Mouse (Mus musculus): ENCODE measurements around the gene Mylk. TPM values are rescaled to one million over a fixed set of nuclear protein-coding genes. Genes with fewer than 3 reads are reported as not detected.
"Not testable (repeated sequence)": the region's sequence is repeated elsewhere in the genome, so short reads cannot be mapped to it uniquely, and the experiment has no call there.

Mylk gene
- polyA plus RNA-seq (2012; rRNA removed) = 6.3 and 6.5 TPM in 2 replicates

DNA sequence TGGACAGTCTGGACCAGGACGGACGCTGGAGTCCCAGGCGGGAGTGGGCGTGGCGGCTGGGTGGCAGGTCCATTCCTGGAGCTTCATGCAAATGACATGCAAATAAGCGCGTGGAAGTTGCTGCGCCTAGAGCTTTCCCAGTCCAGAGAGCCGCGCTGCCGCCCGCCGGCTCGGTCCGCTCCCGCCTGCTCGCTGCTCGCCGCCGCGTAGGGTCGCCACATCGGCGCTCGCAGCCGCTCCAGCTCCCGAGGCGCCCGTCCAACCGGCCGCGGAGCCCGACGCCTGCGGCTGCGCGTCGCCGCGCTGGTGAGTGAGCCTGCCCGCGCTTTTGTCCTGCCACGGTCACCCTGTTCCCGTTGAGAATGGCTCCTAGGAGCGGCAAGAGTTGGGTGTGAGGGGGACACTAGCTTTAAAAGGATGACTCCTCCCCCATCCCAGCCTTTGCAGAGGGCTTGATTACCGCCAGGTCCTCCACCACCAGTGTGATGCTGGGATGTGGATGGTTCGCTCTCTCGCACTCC, at the start of gene Mylk:
TSS of gene Mylk (plus strand) at position 146 of the 521 bp plus-strand sequence.
- Histone ChIP-seq H3K4me1 (ENCODE audit: control insufficient read depth, insufficient read depth, low read length) (no peaks in the 10 kb centered on the region), H3K27me3 (ENCODE audit: control insufficient read depth, insufficient read depth, low read length) (no peaks in the 10 kb centered on the region; the same call in 1 of the 2 replicates), H3K4me3 (replicated peaks; ENCODE audit: insufficient read depth, low read depth, low read length) (no peak within 1 kb of the TSS), H3K27ac (ENCODE audit: insufficient read depth, low read length) (no peak within 1 kb of the TSS)
- WGBS = 1% methylated on average over 48 of the region's 48 CpGs
- no peak for TF ChIP-seq CTCF (IDR thresholded peaks at IDR 0.05; ENCODE audit: borderline replicate concordance, insufficient read depth, low read depth, low read length)
- TF ChIP-seq POLR2A (IDR thresholded peaks at IDR 0.05; ENCODE audit: borderline replicate concordance, insufficient read depth, low read length) = no peak
- peak; percentile 60 to 75 for DNase-seq

DNA sequence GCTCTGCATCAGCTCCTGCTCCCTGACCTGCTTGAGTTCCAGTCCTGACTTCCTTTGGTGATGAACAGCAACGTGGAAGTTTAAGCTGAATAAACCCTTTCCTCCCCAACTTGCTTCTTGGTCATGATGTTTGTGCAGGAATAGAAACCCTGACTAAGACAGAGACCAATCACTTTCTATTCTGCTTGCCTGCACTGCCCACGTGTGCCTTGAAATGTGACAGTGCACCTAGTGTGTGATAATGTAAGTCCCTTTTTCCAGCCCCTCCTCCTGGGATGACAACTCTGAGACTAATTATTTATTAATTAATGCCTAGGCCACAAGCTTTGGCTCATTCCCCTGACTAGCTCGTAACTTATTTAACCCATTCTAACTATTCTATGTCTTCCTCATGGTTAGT, 46.3 kb upstream of the Mylk start:
- not testable (repeated sequence) for DNase-seq; H3K27me3 ChIP-seq (ENCODE audit: control insufficient read depth, insufficient read depth, low read length); H3K27ac ChIP-seq (ENCODE audit: insufficient read depth, low read length); H3K4me3 ChIP-seq (replicated peaks; ENCODE audit: insufficient read depth, low read depth, low read length); H3K4me1 ChIP-seq (ENCODE audit: control insufficient read depth, insufficient read depth, low read length)
- 85% methylated on average over 3 of the region's 3 CpGs for WGBS

DNA sequence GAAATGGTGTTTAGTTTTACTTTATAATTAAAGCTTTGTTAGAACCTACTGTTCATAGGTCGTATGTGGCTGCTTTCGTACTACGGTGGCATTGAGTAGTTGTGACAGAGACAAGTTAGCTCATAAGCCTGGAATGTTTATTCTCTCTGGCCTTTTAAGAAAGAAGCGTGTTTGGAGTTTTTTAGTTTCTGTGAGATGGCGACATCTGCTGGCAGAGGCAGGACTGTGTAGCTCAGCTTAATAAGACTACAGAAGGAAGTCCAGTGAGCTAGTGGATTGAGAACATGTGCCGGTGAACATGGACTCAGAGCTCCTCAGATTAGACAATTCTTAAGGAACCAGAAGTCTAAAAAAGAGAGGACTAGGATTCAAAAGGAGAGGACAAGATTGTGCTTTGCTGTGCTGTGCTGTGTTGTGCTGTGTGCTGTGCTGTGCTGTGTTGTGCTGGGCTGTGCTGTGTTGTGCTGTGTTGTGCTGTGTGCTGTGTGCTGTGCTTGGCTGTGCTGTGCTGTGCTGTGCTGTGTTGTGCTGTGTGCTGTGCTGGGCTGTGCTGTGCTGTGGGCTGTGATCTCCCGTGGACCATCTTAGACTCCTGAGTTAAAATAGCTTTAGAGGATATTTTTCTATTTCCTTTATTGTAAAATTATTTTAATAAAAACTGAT, 44.7 kb upstream of the Mylk start:
- Histone ChIP-seq H3K4me3 (replicated peaks; ENCODE audit: insufficient read depth, low read depth, low read length) (no peak overlapping the region), H3K4me1 (ENCODE audit: control insufficient read depth, insufficient read depth, low read length) (no peaks in the 10 kb centered on the region), H3K27ac (ENCODE audit: insufficient read depth, low read length) (no peak overlapping the region), H3K27me3 (ENCODE audit: control insufficient read depth, insufficient read depth, low read length) (no peaks in the 10 kb centered on the region)
- peak; percentile 50 to 64 for DNase-seq
- TF ChIP-seq CTCF (IDR thresholded peaks at IDR 0.05; ENCODE audit: borderline replicate concordance, insufficient read depth, low read depth, low read length) (peak; percentile 70), POLR2A (IDR thresholded peaks at IDR 0.05; ENCODE audit: borderline replicate concordance, insufficient read depth, low read length) (no peak)
- 21% methylated on average over 7 of the region's 7 CpGs for WGBS

DNA sequence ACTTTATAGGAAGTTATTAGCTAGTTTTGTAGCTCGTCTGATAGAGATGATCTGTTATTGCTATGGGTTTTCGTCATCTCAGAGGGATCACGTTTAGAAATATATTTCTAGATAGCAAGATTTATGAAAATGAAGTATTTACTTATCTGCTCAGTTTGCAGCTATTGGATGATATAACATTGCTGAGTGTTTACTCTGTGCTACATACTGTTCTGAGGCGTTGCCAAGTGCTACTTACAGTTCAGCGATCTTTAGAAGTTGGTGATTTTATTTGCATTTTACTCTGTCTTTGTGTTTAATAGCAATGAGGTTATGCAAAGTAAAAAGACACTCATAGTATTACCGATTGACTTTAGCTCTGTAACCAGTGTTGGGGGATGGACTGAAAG, 44.2 kb upstream of the Mylk start:
- Histone ChIP-seq H3K27ac (ENCODE audit: insufficient read depth, low read length) (no peak overlapping the region), H3K4me3 (replicated peaks; ENCODE audit: insufficient read depth, low read depth, low read length) (no peak overlapping the region), H3K27me3 (ENCODE audit: control insufficient read depth, insufficient read depth, low read length) (no peaks in the 10 kb centered on the region), H3K4me1 (ENCODE audit: control insufficient read depth, insufficient read depth, low read length) (no peaks in the 10 kb centered on the region)
- 84% methylated on average over 6 of the region's 6 CpGs for WGBS
- no peak for DNase-seq
- TF ChIP-seq CTCF (IDR thresholded peaks at IDR 0.05; ENCODE audit: borderline replicate concordance, insufficient read depth, low read depth, low read length) = no peak
- no peak for TF ChIP-seq POLR2A (IDR thresholded peaks at IDR 0.05; ENCODE audit: borderline replicate concordance, insufficient read depth, low read length)

DNA sequence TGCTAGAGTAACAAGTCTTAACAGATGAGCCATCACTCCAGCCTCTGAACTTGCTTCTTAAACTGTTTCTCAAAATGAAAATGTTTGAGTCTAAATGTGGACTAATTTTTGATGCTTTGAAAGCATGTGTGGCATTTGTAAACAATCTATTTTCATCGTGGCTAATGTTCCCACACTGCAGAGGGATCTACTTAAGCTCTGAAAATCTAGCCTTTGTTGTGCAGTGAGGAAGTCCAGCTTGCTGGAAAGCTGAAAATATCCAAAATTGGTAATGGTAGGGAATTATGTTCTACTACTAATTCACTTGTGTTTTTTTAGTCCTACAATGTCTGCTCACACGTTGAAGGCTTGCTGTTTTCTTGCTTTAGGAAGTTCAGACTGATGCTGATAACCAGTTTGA, 39.0 kb upstream of the Mylk start:
- no peak for TF ChIP-seq CTCF (IDR thresholded peaks at IDR 0.05; ENCODE audit: borderline replicate concordance, insufficient read depth, low read depth, low read length)
- TF ChIP-seq POLR2A (IDR thresholded peaks at IDR 0.05; ENCODE audit: borderline replicate concordance, insufficient read depth, low read length) = no peak
- Histone ChIP-seq H3K4me1 (ENCODE audit: control insufficient read depth, insufficient read depth, low read length) (no peaks in the 10 kb centered on the region), H3K4me3 (replicated peaks; ENCODE audit: insufficient read depth, low read depth, low read length) (no peak overlapping the region), H3K27ac (ENCODE audit: insufficient read depth, low read length) (no peak overlapping the region), H3K27me3 (ENCODE audit: control insufficient read depth, insufficient read depth, low read length) (no peaks in the 10 kb centered on the region)
- no peak for DNase-seq
- 87% methylated on average over 2 of the region's 2 CpGs for WGBS

DNA sequence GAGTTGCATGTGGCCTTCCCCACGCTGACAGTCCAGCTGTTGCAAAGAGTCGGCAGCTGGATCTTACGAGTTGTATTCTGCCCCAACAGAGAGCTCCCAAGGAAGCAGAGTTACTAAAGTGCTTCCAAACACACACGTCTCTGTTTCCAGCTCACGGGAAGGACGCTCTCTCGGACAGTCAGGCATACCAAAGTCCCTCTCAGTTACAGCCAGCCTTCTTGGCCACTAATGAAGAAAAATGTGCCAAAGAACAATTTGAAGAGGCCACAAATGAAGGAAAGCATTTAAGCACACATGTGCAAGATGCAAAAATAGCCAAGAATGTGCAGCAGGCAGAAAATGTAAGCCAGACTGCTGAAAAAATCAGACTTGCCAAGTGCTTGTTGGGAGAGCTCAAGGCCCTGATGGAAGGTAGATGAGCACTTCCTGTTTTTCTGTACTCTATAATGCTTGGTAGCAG, 38.5 kb upstream of the Mylk start:
- H3K27me3 ChIP-seq (ENCODE audit: control insufficient read depth, insufficient read depth, low read length) = no peaks in the 10 kb centered on the region
- TF ChIP-seq POLR2A (IDR thresholded peaks at IDR 0.05; ENCODE audit: borderline replicate concordance, insufficient read depth, low read length) = no peak
- TF ChIP-seq CTCF (IDR thresholded peaks at IDR 0.05; ENCODE audit: borderline replicate concordance, insufficient read depth, low read depth, low read length) = no peak
- DNase-seq = no peak
- H3K4me1 ChIP-seq (ENCODE audit: control insufficient read depth, insufficient read depth, low read length) = no peaks in the 10 kb centered on the region
- 52% methylated on average over 7 of the region's 7 CpGs for WGBS
- H3K4me3 ChIP-seq (replicated peaks; ENCODE audit: insufficient read depth, low read depth, low read length) = no peak overlapping the region
- H3K27ac ChIP-seq (ENCODE audit: insufficient read depth, low read length) = no peak overlapping the region

DNA sequence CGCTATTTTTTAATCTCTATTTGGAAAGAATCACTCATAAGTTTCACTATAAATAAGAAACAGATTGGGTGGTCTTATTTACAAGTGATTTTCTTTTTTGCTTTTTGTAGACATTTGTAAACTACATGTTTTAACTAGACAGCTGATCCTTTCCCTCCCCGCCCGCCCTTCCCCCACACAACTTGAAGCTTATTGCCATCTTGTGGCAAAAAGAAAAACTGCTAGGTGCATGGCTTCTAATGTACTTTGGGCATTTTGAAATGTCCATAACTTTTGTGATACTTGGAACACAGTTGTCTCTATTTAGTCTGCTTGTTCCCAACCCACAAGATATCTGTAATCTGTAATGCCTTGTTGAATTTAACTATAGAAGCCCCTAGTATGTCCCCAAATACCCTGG, 33.5 kb upstream of the Mylk start:
- WGBS = 71% methylated on average over 3 of the region's 3 CpGs
- Histone ChIP-seq H3K27me3 (ENCODE audit: control insufficient read depth, insufficient read depth, low read length) (no peaks in the 10 kb centered on the region), H3K27ac (ENCODE audit: insufficient read depth, low read length) (no peak overlapping the region), H3K4me1 (ENCODE audit: control insufficient read depth, insufficient read depth, low read length) (no peaks in the 10 kb centered on the region), H3K4me3 (replicated peaks; ENCODE audit: insufficient read depth, low read depth, low read length) (no peak overlapping the region)
- DNase-seq = no peak
- TF ChIP-seq POLR2A (IDR thresholded peaks at IDR 0.05; ENCODE audit: borderline replicate concordance, insufficient read depth, low read length) (no peak), CTCF (IDR thresholded peaks at IDR 0.05; ENCODE audit: borderline replicate concordance, insufficient read depth, low read depth, low read length) (peak; percentile 37; the same call in 1 of the 2 replicates)

DNA sequence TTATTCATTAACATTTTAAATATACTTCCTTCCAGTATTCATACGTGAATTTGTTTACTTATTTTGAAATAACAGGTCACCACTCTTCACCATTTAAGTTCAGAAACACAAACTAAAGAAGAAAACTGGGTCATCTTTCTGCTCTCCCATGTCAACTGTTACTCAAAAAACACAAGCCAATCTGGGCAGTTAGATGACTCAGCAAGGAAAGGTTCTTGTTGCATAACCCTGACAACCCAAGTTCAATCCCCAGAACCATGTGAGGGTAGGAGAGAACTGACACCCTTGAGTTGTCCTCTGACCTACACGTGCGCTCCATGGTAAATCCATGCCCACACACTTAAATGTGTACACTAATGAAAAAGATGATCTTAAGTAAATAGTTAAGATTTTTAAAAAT, 19.9 kb upstream of the Mylk start:
- no peak for TF ChIP-seq POLR2A (IDR thresholded peaks at IDR 0.05; ENCODE audit: borderline replicate concordance, insufficient read depth, low read length)
- TF ChIP-seq CTCF (IDR thresholded peaks at IDR 0.05; ENCODE audit: borderline replicate concordance, insufficient read depth, low read depth, low read length) = no peak
- H3K4me3 ChIP-seq (replicated peaks; ENCODE audit: insufficient read depth, low read depth, low read length) = no peak overlapping the region
- H3K4me1 ChIP-seq (ENCODE audit: control insufficient read depth, insufficient read depth, low read length) = no peaks in the 10 kb centered on the region
- H3K27me3 ChIP-seq (ENCODE audit: control insufficient read depth, insufficient read depth, low read length) = no peaks in the 10 kb centered on the region
- WGBS = 98% methylated on average over 3 of the region's 3 CpGs
- no peak for DNase-seq
- H3K27ac ChIP-seq (ENCODE audit: insufficient read depth, low read length) = no peak overlapping the region

DNA sequence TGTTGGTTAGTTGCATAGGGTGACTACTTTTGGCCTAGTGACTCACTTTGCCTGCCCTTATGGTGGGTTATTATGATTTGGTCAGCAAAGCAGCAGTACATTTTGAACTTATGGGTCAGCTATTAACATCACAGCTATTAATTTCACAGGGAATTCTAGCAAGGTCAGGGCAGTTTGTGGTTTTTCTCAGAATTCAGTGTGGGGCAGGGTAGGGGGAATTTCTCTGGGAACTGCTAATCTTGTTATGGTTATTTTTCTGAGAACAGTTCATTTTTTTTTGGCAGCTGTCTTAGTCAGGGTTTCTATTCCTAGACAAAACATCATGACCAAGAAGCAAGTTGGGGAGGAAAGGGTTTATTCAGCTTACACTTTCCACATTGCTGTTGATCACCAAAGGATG, 16.4 kb upstream of the Mylk start:
- not testable (repeated sequence) for H3K4me1 ChIP-seq (ENCODE audit: control insufficient read depth, insufficient read depth, low read length); H3K4me3 ChIP-seq (replicated peaks; ENCODE audit: insufficient read depth, low read depth, low read length); H3K27me3 ChIP-seq (ENCODE audit: control insufficient read depth, insufficient read depth, low read length); H3K27ac ChIP-seq (ENCODE audit: insufficient read depth, low read length); DNase-seq

Measured in cerebellum, adult 2 months (tissue).